Mouse (Mus musculus) G1E-ER4 (cell line): ENCODE data around the gene Dohh. TPM values are rescaled to one million over a fixed set of nuclear protein-coding genes. Genes with fewer than 3 reads are reported as not detected.

ENCODE experiments used
- GATA1 ChIP-seq: IDR thresholded peaks from one replicate; pipeline ENCODE4 v1.8.0; 2012; ENCODE audit warnings: low read length, inconsistent platforms
- polyA plus RNA-seq: library from polyadenylated mRNA; stranded (reverse); fragments of >175 nt; gene quantifications from 2 replicates; pipeline ENCODE4 v1.2.3, GENCODE M21; 2012

The Dohh gene
- polyA plus RNA-seq, 1 experiment, result 292 TPM

DNA sequence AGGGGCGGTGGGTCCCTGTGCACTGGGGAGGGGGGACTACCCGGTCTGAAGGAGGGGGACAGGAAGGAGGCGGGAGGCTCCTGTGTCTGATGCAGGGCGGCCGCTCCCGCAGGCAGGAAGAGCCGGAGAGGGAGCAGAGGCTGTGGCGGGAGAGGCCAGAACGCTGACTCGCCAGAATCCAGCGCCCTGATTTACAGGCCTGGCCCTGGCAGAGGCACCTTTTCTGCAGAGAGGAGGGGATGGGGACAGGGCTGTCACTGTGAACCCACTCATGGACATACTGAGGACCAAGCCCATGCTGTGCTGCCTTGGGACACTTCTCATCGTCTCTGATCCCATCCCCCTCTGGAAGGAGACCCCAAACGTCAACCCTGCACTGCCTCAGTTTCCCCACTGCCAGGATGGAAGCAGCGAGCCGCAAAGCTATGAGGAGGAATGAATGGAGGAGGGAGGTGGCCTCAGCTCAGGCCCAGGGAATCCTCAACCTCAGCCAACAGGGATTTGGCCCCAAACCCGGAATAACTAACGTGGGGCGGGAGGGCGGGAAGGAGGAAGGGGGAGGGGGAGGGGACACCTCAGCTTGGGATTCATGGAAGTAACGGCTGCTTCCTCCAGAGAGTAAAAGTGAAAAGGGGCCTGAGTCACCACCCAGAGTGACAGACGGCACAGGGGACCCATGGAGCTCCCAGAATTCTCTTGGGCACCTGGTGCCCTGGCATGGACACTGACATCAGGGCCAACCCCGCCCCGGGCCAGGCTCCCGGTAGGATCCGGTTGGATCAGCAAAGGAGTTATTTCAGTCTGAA, 40.2 kb downstream of the Dohh start:
- no peak for TF ChIP-seq GATA1

DNA sequence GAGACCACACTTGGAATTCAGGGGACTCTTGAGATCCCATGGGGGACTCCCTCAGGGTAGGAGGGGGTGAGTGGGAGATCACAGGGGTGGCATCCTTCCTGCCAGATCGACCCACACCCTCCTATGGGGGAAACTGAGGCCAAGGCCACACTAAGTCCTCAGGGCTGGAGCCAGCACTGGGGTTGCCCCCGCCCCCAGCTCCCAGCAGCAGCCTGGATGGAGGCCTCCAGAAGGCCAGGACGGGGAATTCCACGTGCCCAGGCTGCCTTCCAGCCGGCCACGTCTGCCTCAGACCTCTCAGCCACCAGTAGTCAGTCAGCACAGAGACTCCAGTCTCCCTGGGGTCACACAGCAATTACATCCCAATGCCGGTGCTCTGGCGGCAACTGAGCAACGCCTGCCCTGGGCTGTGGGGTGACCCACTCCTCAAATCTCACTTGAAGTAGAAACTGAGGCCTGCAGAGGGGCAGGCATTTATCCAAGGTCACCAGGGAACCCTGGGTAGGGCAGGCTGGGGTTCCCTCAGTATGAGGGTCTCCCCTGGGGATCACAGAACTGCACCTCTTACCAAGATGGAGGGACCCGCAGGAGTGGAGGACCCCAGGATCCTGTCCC, 41.1 kb downstream of the Dohh start:
- no peak for TF ChIP-seq GATA1

DNA sequence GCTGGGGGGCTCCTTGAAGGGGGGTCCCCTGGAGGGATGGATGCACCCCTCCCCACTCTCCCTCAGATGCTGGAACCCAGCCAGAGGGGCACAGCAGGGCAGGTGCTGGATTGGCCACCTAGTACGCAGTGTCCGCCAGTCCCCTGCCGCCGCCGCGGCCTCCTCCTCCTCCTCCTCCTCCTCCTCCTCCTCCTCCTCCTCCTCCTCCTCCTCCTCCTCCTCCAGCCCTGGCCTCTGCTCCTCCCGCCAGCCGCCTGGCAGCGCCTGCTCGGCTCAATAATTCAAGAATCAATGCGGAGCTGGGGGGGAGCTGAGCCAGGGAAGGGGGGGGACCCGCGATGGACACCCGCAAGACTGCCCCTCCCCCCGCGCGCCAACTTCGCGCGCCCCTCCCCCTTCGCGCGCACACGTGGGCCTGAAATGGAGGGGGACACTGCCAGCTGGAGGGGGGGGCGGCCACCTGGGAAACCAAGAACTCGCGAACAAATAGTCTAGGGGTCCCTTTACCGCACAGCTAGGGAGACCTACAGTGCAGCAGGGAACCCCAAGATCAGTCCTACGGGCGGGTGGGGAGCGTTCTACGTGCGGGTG, 41.9 kb downstream of the Dohh start:
- TF ChIP-seq GATA1, result no peak

DNA sequence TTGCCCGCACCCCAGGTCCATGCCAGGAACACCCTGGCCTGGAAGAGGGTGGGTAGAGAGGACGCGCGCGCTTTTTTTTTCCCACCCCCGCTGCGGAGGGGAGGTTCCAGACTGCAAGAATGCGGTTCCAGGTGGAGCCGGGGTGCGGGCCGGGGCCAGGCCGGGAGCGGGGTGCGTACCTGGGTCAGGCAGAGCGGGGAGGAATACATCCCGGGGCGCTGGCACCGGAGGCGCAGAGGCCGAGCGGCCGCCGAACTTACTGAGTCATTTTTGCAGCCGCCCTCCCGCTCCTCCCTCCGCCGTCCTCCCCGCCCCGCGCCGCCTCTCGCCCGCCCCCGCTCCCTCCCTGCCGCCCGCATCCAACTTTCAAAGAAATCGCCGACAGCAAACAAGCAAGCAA, 42.7 kb downstream of the Dohh start:
- TF ChIP-seq GATA1, result no peak

DNA sequence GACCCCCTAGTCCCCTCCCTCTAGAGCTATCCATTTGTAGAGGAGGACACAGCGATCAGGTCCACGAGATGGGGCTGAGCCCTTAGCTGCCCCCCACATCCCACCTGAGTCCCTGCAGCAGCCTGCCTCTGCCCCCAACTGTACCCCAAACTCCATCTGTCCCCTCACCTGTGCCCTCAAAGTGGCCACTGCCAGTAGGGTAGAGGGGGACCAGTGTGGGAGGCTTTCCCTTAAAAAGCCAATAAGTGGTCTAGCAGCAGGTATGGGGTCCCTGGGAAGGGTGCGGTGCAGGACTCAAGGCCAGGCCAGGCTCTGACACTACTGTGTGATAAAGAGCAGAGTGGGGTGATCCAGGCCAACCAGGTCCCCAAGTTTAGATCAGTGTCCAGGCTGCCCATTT, 43.1 kb downstream of the Dohh start:
- TF ChIP-seq GATA1, result no peak

DNA sequence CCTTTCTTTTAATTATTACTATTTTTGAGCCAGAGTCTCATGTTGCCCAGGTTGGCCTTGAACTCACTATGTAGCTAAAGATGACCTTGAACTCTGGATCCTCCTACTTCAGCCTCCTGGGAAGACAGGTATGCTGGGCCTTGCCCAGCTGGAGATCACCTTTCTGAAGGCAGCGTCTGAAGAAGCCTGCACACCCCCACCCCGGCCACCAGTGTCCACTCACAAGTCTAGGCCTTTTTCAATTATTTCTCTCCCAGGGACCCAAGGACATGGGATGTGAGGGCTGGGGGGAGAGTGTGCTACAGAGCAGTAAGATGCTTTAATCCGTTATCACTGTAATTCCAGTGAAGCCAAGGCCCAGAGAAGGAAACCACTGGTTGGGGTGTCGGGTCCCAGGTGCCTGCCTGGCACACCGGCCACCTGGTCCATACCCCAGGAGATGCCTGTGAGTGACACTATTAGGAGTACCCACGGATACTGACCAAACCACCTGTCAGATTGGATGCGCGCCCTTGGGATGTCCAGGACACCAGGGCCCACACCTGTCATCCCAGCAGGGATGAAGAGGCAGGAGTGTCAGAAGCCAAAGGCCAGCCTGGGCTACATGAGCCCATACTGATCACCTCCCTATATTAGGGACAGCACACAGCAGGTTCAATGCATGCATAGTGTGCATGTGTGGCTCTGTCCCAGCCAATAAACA, 43.7 kb downstream of the Dohh start:
- no peak for TF ChIP-seq GATA1

DNA sequence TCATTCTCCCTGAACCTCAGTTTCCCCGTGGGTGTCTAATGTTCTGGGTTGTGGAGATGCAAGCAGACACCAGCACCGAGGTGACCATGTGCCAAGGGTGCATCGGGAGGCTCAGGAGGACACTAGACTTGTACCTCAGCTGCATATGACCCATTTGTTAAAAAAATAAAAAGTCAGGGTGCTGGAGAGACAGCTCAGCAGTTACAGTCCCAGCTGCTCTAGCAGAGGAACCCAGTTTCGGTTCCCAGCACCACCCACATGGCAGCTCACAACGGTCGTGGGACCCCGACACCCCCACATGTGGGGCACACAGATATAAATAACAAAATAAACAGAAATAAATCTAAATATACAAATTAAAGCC, 44.3 kb downstream of the Dohh start:
- TF ChIP-seq GATA1, result no peak

DNA sequence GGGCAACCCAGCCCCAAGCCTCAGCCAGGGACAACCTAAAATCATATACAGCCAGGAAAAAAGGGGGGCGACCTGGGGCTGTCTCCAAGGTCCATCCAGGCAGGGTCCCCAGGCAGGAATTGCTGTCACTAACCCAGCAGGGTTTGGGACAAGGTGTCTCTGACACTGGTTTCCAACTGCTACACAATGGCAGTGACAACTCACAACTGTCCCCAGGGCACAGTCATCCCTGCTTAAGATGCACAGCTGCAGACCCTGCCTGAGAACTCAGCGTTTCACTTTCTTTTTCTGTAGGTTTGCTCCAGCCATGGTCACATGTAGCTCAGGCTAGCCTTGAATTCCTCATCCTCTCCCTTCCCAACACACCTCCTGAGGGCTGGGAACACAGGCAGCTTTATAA, 44.9 kb downstream of the Dohh start:
- no peak for TF ChIP-seq GATA1

DNA sequence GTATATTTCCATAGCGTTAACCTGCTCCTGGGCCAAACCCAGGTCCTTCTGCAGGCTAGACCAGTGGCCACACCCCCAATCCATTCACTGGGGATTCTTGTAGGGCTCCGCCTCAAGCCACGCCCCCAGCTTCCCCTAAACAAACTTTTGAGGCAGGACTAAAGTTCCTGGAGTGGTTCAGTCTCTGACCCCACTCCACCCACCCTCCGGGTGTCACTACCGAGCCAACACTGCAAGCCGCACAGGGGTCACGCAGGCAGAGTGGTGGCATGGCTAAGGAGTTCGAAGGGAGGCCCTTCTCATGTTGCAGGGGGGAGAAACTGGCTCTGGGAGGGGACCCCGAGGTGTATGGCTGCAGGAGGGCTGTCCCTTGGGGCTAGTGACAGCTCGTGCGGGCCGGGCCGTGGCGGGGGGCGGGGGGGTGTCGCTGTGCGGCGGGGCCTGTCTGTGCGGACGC, 45.4 kb downstream of the Dohh start:
- no peak for TF ChIP-seq GATA1

DNA sequence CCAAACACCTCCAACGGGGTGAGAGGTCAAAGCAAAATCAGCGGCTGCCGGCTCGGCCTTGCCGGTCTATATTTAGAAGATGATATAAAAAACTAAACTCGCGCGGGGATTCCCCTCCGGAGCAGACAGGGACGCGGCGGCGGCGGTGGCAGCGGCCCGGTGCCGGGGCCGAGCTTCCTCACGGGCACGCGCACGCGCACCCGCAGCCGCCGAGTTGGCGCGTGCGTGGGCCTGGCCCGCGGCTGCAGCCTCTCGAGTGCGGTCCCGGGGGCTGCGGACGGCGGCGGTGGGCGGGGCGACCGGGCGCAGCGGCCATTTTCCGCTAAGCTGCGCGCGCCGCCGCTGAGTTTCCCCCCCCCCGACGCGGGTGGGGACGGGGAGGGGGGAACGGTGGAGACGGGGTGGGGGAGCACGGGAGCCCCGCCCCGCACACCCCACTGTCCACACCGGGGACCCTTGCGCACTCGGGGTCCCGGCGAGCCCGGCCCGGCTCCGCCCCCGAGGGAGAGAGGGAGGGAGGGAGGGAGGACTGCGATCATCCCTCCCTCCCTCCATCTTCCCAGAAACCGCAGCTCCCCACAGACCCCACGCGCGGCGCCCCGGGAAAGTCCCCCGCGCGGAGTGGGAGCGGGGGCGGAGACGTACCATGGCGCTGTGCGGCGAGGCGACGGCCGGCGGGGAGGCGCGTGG, 46.1 kb downstream of the Dohh start:
- TF ChIP-seq GATA1, result no peak

DNA sequence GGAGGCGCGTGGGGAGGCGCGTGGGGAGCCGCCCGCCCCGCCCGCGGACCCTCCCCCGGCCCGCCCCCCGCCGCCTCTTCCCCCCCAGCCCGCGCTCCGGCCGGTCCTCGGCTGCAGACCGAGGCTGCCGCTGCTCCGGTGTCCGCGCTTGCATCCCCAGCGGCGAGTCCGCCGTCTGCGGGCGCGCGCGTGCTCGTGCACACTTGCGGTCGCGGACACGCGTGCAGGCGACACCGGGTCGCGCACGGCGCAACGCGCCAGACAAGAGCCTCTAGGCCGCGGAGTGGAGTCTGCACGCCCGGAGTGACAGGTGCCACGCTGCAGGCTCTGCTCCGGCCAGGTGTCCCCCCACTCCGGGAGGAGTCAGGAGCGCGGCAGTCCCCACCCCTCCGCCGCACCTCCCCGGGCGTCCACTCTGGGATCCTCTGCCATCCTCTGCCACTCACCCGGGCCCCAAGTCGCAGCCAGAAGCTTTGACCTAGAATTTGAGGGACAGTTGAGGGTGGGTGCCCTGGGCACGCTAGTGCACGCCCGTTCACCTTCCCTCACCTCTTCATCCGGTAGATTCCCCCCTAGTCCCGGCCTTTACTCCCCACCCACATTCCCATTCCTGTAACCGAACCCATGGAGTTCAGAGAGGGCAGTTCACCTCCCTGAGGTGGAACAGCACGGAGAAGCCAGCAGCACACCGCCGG, 46.8 kb downstream of the Dohh start:
- TF ChIP-seq GATA1, result no peak

DNA sequence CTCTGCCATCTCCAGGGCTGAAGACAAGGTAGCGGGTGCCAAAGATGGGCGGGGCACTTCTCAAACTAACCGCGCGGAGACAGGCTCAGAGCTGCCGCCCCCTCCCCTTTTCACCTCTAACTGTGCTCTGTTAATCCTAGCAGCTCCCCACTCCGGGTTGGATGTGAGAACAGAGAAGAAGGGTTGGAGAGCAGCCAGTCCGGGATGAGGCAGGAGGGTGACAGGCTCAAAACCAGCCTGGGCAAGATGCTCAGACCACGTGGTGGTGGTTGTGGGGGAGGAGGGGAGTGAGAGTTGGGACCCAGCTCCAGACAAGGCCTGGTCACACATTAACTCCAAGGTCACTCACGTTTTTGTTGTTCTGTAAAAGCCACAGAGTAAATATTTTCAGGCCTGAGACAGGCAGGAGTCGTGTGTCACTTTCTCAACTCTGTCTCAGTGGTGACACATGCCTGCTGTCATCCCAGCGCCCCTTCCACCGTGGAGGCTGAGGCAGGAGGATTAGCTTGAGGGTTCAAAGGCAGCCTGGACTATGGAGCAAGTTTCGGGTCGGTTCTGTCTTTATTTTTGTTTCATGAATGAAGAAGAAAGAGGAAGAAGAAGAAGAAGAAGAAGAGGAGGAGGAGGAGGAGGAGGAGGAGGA, 47.4 kb downstream of the Dohh start:
- no peak for TF ChIP-seq GATA1

DNA sequence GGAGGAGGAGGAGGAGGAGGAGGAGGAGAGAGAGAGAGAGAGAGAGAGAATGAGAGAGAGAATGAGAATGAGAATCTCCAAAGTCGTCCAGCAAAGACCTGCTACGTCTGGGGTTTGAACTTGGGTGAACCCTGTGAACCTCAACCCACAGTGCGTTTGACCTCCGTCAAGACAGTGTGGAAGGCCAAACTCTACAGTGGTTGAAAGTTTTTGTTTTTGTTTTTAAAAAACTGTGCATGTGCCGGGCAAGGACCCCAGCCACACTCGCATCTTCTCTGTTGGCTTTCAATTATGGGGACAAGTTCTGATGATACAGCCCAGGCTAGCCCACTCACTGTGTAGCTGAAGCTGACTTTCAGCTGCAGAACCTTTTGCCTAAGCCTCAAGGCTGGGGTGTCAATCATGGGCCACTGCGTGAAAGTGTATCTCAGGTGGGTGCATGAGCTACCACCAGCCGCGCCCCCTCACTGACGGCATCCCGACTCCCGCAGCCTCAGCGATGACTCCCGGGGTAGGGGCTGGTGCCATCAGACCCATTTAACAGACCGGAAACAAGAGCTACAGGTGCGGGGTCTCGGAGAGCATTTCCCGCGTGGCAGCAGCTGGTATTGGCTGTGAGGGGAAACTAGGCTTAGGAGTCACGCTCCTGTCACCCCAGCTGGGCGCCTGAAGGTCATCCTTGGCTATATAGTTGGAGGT, 48.1 kb downstream of the Dohh start:
- no peak for TF ChIP-seq GATA1

DNA sequence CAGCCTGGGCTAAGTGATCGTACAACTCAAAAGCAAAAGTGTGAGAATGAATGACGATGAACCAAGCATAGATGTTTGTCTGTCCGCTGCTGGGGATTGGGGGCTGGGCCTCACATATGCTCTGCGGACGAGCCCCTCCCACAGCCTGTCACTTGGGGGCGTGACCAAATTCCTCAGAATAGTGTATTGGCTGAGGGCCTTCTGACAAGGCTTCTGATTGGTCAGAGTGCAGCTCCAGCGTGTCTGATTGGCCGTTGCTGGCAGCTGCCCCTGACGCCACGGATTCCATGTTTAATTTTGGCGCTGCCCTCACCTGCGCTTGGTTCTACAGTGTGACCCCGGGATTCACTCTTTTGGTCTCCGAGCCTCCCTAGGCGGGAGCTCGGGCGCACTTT, 48.6 kb downstream of the Dohh start:
- no peak for TF ChIP-seq GATA1
